Mouse (Mus musculus): ENCODE results near the gene Plekhs1.
"Not testable (repeated sequence)": the region's sequence is repeated elsewhere in the genome, so short reads cannot be mapped to it uniquely, and the experiment has no call there.

DNA sequence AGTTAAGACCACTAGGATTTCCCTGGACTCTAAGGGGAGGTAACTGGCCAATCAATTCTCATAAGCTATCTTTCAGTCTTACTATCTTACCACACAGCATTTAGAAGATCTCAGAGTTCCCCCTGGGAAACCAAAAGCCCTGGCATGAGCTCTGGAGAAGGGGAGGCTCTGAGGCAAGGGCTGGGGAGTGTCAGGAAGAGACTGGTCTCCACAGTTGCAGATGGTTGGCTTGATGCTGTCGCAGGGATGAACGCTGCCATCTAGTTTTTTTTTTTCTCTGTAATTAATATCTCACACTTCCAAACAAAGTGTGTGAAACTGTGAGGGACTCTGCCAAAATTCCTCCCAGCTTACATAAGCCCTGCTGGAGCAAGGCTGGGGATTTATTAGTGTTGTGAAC, 32.7 kb downstream of the Plekhs1 start:
- TF ChIP-seq CTCF (IDR thresholded peaks at IDR 0.05; ENCODE audit: control insufficient read depth, insufficient read depth, low read length); POLR2A (IDR thresholded peaks at IDR 0.05; ENCODE audit: borderline replicate concordance, control insufficient read depth, low read depth, low read length): not testable (repeated sequence)
